Mouse (Mus musculus): ENCODE measurements around the gene Oxld1.
"Not testable (repeated sequence)": the region's sequence is repeated elsewhere in the genome, so short reads cannot be mapped to it uniquely, and the experiment has no call there.

Oxld1 gene

GRCm38 (mm10) chr11:120423569-120424295 lies 34.1 kb downstream of the Oxld1 start:
- DNase-seq (ENCODE audit: low spot score in 2 of 2): peak in 1 of 2 experiments; percentile 59

- DNase-seq (ENCODE audit: low spot score in 2 of 2): no peak
These were observed 35.0 kb downstream of the Oxld1 start for GRCm38 (mm10) chr11:120422651-120423568.

- DNase-seq (ENCODE audit: low spot score in 2 of 2): no peak
These were observed 39.3 kb downstream of the Oxld1 start for GRCm38 (mm10) chr11:120418592-120418991.

GRCm38 (mm10) chr11:120417852-120418251 lies 40.0 kb downstream of the Oxld1 start:
- no peak for DNase-seq (ENCODE audit: low spot score in 2 of 2)

- DNase-seq (ENCODE audit: low spot score in 2 of 2): not testable (repeated sequence)
These were observed 44.2 kb downstream of the Oxld1 start for GRCm38 (mm10) chr11:120413621-120414020.

Measured in left cerebral cortex, adult 9 months (tissue).